Mouse (Mus musculus): Measurements from ENCODE around the gene Pate2. TPM values are rescaled to one million over a fixed set of nuclear protein-coding genes. Genes with fewer than 3 reads are reported as not detected.

Pate2 gene
- polyA plus RNA-seq, 1 experiment, result 0.13 TPM

DNA sequence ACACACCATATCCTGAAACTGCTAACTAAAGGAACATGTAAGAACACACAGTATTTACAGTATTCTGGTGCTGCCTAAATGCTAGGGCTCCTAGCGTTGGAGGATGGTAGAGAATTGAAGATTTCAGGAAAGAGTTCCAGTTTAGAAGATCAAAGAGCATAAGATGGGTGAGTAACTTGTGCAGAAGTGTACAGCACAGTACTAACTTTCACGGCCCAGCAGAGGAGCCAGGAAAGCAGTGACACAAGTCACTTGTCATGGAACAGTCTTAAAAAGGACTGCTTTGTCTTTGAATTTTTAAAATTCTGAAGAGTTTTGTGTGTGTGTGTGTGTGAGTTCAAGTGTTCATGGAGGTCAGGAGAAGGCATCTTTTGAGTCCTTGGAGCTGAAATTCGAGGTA is 2.1 kb upstream of the Pate2 start:
- H3K27me3 ChIP-seq (ENCODE audit: control insufficient read depth, insufficient read depth, low read length), result no peaks in the 10 kb centered on the region; the same call in 1 of the 2 replicates
- H3K4me3 ChIP-seq (ENCODE audit: low read depth, low read length), result no peak overlapping the region
- TF ChIP-seq CTCF (IDR thresholded peaks at IDR 0.05; ENCODE audit: extremely low read depth, insufficient read length, insufficient replicate concordance, low read depth, low read length) (no peak), POLR2A (IDR thresholded peaks at IDR 0.05; ENCODE audit: low read depth, low read length) (no peak)
- H3K27ac ChIP-seq (ENCODE audit: insufficient read depth, low read depth, low read length), result no peak overlapping the region
- no peaks in the 10 kb centered on the region for H3K4me1 ChIP-seq (ENCODE audit: control insufficient read depth, insufficient read depth, insufficient read length, low read length)
- H3K36me3 ChIP-seq (ENCODE audit: control insufficient read depth, insufficient read depth, low read length), result peaks cover 24% of the 10 kb centered on the region
- 85% methylated on average over 3 of the region's 3 CpGs for WGBS

DNA sequence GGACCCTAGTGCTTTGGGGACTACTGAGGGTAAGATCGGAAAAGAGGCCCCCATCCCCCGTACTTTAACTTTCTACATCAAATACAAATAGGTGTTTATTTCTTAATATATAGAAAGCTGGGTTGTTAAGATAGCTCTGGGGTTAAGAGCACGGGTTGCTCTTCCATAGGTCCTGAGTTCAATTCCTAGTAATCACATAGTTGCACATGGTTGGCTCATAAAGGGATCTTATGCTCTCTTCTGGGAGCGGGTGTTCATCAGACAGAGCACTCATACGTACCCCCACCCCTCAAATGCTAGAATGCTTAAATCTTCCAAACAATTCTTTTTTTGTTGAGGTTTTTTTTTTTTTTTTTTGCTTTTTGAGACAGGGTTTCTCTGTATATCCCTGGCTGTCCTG is 579 bp downstream of the Pate2 start:
- TF ChIP-seq POLR2A (IDR thresholded peaks at IDR 0.05; ENCODE audit: low read depth, low read length) (no peak), CTCF (IDR thresholded peaks at IDR 0.05; ENCODE audit: extremely low read depth, insufficient read length, insufficient replicate concordance, low read depth, low read length) (no peak)
- no peaks in the 10 kb centered on the region for H3K4me1 ChIP-seq (ENCODE audit: control insufficient read depth, insufficient read depth, insufficient read length, low read length)
- H3K4me3 ChIP-seq (ENCODE audit: low read depth, low read length), result peak overlapping the region; percentile 95; the same call in 1 of the 2 replicates
- H3K27ac ChIP-seq (ENCODE audit: insufficient read depth, low read depth, low read length), result no peak overlapping the region
- 9% methylated on average over 5 of the region's 5 CpGs for WGBS
- H3K27me3 ChIP-seq (ENCODE audit: control insufficient read depth, insufficient read depth, low read length), result peaks cover 4% of the 10 kb centered on the region
- H3K36me3 ChIP-seq (ENCODE audit: control insufficient read depth, insufficient read depth, low read length), result peaks cover 14% of the 10 kb centered on the region

- Histone ChIP-seq H3K27ac (ENCODE audit: insufficient read depth, low read depth, low read length) (no peak overlapping the region), H3K27me3 (ENCODE audit: control insufficient read depth, insufficient read depth, low read length) (peaks cover 4% of the 10 kb centered on the region), H3K4me1 (ENCODE audit: control insufficient read depth, insufficient read depth, insufficient read length, low read length) (no peaks in the 10 kb centered on the region), H3K36me3 (ENCODE audit: control insufficient read depth, insufficient read depth, low read length) (no peaks in the 10 kb centered on the region), H3K4me3 (ENCODE audit: low read depth, low read length) (no peak overlapping the region)
- TF ChIP-seq POLR2A (IDR thresholded peaks at IDR 0.05; ENCODE audit: low read depth, low read length) (no peak), CTCF (IDR thresholded peaks at IDR 0.05; ENCODE audit: extremely low read depth, insufficient read length, insufficient replicate concordance, low read depth, low read length) (no peak)
- WGBS, result 8% methylated on average over 32 of the region's 32 CpGs
Observed at GRCm38 (mm10) chr9:35574416-35574815, 4.3 kb downstream of the Pate2 start.

DNA sequence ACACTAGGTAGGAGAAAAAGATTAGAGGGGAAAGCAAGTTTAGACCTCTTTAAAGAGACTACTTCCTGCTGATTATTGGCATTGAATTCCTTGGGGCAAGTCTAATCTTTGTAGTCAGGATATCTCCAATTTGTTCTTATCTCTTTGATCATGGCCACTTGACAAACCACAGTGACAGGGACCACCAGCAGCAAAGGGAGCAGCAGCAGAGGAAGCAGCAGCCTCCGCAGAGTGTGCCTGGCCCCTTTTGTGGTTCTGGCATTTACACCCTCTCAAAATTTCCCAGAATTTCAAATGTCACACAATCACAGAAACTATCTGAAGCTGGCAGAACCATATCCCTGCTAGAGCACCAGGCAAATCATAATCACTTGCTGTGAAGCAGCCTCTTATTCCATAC is 17.6 kb downstream of the Pate2 start:
- Histone ChIP-seq H3K4me1 (ENCODE audit: control insufficient read depth, insufficient read depth, insufficient read length, low read length) (no peaks in the 10 kb centered on the region), H3K27ac (ENCODE audit: insufficient read depth, low read depth, low read length) (no peak overlapping the region), H3K4me3 (ENCODE audit: low read depth, low read length) (no peak overlapping the region), H3K27me3 (ENCODE audit: control insufficient read depth, insufficient read depth, low read length) (no peaks in the 10 kb centered on the region), H3K36me3 (ENCODE audit: control insufficient read depth, insufficient read depth, low read length) (no peaks in the 10 kb centered on the region)
- TF ChIP-seq POLR2A (IDR thresholded peaks at IDR 0.05; ENCODE audit: low read depth, low read length), result no peak
- no peak for TF ChIP-seq CTCF (IDR thresholded peaks at IDR 0.05; ENCODE audit: extremely low read depth, insufficient read length, insufficient replicate concordance, low read depth, low read length)
- 68% methylated on average over 1 of the region's 1 CpGs for WGBS

- no peaks in the 10 kb centered on the region for H3K36me3 ChIP-seq (ENCODE audit: control insufficient read depth, insufficient read depth, low read length)
- no peaks in the 10 kb centered on the region for H3K4me1 ChIP-seq (ENCODE audit: control insufficient read depth, insufficient read depth, insufficient read length, low read length)
- H3K27me3 ChIP-seq (ENCODE audit: control insufficient read depth, insufficient read depth, low read length), result no peaks in the 10 kb centered on the region
- WGBS, result 6% methylated on average over 2 of the region's 2 CpGs
- H3K27ac ChIP-seq (ENCODE audit: insufficient read depth, low read depth, low read length), result no peak overlapping the region
- H3K4me3 ChIP-seq (ENCODE audit: low read depth, low read length), result no peak overlapping the region
- no peak for TF ChIP-seq POLR2A (IDR thresholded peaks at IDR 0.05; ENCODE audit: low read depth, low read length)
Observed at GRCm38 (mm10) chr9:35592903-35593302, 22.8 kb downstream of the Pate2 start.

GRCm38 (mm10) chr9:35607647-35608405 is 37.7 kb downstream of the Pate2 start:
- Histone ChIP-seq H3K4me1 (ENCODE audit: control insufficient read depth, insufficient read depth, insufficient read length, low read length) (no peaks in the 10 kb centered on the region), H3K27ac (ENCODE audit: insufficient read depth, low read depth, low read length) (no peak overlapping the region), H3K36me3 (ENCODE audit: control insufficient read depth, insufficient read depth, low read length) (no peaks in the 10 kb centered on the region), H3K27me3 (ENCODE audit: control insufficient read depth, insufficient read depth, low read length) (no peaks in the 10 kb centered on the region), H3K4me3 (ENCODE audit: low read depth, low read length) (no peak overlapping the region)
- WGBS, result 65% methylated on average over 8 of the region's 8 CpGs
- TF ChIP-seq CTCF (IDR thresholded peaks at IDR 0.05; ENCODE audit: extremely low read depth, insufficient read length, insufficient replicate concordance, low read depth, low read length) (no peak), POLR2A (IDR thresholded peaks at IDR 0.05; ENCODE audit: low read depth, low read length) (no peak)

- TF ChIP-seq POLR2A (IDR thresholded peaks at IDR 0.05; ENCODE audit: low read depth, low read length) (no peak), CTCF (IDR thresholded peaks at IDR 0.05; ENCODE audit: extremely low read depth, insufficient read length, insufficient replicate concordance, low read depth, low read length) (no peak)
- Histone ChIP-seq H3K36me3 (ENCODE audit: control insufficient read depth, insufficient read depth, low read length) (no peaks in the 10 kb centered on the region), H3K4me1 (ENCODE audit: control insufficient read depth, insufficient read depth, insufficient read length, low read length) (no peaks in the 10 kb centered on the region), H3K27ac (ENCODE audit: insufficient read depth, low read depth, low read length) (no peak within 1 kb of the TSS), H3K4me3 (ENCODE audit: low read depth, low read length) (no peak within 1 kb of the TSS), H3K27me3 (ENCODE audit: control insufficient read depth, insufficient read depth, low read length) (no peaks in the 10 kb centered on the region)
- WGBS, result 80% methylated on average over 1 of the region's 1 CpGs
Observed at GRCm38 (mm10) chr9:35611841-35612240, 41.8 kb downstream of the Pate2 start, which contains the start of gene Pate4. TSS of gene Pate4 (minus strand) at chr9:35611941.
